Mouse (Mus musculus) adipose tissue, adult 10 weeks (tissue): ENCODE data around the gene Gm6676. TPM values are rescaled to one million over a fixed set of nuclear protein-coding genes. Genes with fewer than 3 reads are reported as not detected.

Experiments used
- polyA plus RNA-seq: library from polyadenylated mRNA; stranded (reverse); fragments of 350-450 nt; fragmentation: Illumina TruSeq; extraction: RNeasy Lipid Tissue Mini Kit (QIAGEN cat#74804); gene quantifications from one replicate; pipeline ENCODE4 v1.2.3, GENCODE M21; 2014; ENCODE audit warnings: low read depth, low replicate concordance

Gene Gm6676
- not detected for polyA plus RNA-seq

DNA sequence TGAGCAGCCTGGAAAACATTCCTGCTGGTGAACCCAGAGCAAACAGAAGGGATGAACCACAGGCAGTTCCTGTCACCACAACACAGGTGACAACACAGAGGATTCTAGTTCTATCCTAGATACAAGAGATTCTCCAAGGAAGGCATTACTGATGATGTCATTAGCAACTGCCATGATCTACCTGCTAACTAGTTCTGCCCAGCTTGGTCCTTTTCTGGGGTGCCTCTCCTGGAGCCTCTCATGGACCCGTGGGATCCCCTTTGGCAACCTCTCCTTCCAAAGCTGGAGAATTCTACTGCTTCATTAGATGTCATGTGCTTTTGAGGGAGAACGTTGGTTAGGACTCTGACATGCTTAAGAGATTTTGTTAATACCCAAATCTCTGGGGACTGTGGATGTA, at the start of gene Gm6676:
TSS of gene Gm6676 (minus strand) at position 101 of the 400 bp plus-strand sequence.

GRCm38 (mm10) chr14:7174483-7174971, 49.3 kb upstream of the Gm6676 start, which contains the start of gene Gm3512:
Gene Gm3512 (minus strand): TSS chr14:7174533.

DNA sequence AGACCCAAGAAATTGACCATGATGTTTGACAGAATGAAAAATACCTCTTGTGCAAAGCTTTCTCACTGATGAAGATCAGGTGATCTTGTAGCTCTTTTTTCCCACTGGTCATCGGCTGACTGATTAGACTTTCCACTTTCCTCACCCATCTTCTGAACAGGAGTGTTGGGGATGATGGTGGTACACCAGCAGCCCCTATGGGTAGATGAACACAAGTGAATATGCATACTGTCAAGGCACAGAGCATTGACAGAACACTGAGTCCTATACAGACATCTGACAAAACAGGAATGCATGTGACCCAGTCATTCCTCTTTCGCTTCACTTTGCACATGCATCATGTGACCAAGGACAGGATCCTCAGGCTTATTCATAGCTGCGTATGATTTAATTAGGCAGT, 24.7 kb downstream of the Gm6676 start, which contains the start of gene Gm3696:
TSS of gene Gm3696 (minus strand) at position 101 of the 400 bp plus-strand sequence.

Other genes with a start within 250 kb of the Gm6676 start
- gene Gm3667, start 235.4 kb downstream of the Gm6676 start, polyA plus RNA-seq = 1.1 TPM
- not detected for gene Gm6356, start 151.6 kb downstream of the Gm6676 start, polyA plus RNA-seq
- not detected for gene Gm10406, start 98.0 kb downstream of the Gm6676 start, polyA plus RNA-seq
- not detected for gene Gm3685, start 80.4 kb downstream of the Gm6676 start, polyA plus RNA-seq
- 1.7 TPM for gene Gm3696, start 24.8 kb downstream of the Gm6676 start, polyA plus RNA-seq
- 1.8 TPM for gene Gm3512, start 49.1 kb upstream of the Gm6676 start, polyA plus RNA-seq
- gene Gm16434, start 69.1 kb upstream of the Gm6676 start, polyA plus RNA-seq = not detected
- gene Gm3727, start 139.3 kb upstream of the Gm6676 start, polyA plus RNA-seq = not detected
- gene Gm3739, start 189.6 kb upstream of the Gm6676 start, polyA plus RNA-seq = 0.62 TPM
- not detected for gene Gm5797, start 207.0 kb upstream of the Gm6676 start, polyA plus RNA-seq
- gene Gm8374, start 239.7 kb upstream of the Gm6676 start, polyA plus RNA-seq = not detected